Mouse (Mus musculus): ENCODE data around the gene Rex1bd.

The Rex1bd gene

DNA sequence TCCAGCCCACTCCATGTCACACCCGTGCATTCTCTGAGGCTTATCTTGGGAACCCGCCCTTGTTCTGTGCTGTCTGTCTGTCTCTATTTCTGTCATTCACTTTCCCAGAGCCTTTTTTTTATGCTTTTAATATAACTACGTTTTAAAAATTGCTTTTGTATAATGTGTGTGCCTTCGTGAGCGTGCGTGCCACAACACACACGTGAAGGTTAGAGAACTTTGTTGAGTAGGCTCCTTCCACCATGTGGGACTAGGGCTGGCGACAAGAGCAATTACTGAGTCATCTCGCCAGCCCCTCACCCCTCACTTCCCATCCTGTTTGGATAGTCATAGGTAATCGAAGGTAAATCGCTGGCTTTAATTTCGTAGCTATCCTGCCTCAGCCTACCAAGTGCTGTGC lies 4.0 kb downstream of the Rex1bd start:
- no peak for DNase-seq (ENCODE audit: low read depth, low spot score)

DNA sequence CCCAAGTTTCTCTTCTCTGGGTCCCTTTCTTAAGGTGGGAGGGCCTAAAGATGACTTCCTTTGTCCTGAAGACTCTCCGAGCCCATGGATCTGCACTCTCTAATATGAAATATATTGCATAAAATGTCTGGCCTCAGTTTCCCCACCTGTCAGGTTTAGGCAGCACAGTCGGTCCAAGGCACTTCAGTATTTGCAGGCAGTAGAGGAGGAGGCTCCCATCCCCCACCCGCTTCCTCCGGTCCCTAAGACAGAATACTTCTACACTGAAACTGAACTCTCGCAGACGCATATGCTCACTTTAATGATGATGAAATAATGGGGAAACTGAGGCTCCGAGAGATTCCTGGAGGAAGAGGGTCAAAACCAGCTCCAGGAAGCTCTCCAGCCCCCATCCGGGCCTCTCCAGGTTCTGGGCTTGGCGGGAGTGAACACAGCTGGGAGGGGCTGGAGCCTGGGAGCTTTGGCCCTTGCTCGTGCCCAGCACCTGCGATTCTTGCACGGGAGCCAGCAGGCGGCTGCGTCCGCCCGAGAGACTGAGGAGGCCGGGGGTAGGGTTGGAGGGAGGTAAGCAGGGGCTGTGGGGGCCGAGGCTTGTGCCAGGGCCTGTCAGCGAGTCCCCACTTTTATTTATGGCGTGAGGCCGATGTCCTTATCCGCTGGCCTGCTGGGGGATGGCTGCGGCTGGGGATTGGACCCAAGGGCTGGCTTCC lies 4.6 kb downstream of the Rex1bd start:
- no peak for DNase-seq (ENCODE audit: low read depth, low spot score)

DNA sequence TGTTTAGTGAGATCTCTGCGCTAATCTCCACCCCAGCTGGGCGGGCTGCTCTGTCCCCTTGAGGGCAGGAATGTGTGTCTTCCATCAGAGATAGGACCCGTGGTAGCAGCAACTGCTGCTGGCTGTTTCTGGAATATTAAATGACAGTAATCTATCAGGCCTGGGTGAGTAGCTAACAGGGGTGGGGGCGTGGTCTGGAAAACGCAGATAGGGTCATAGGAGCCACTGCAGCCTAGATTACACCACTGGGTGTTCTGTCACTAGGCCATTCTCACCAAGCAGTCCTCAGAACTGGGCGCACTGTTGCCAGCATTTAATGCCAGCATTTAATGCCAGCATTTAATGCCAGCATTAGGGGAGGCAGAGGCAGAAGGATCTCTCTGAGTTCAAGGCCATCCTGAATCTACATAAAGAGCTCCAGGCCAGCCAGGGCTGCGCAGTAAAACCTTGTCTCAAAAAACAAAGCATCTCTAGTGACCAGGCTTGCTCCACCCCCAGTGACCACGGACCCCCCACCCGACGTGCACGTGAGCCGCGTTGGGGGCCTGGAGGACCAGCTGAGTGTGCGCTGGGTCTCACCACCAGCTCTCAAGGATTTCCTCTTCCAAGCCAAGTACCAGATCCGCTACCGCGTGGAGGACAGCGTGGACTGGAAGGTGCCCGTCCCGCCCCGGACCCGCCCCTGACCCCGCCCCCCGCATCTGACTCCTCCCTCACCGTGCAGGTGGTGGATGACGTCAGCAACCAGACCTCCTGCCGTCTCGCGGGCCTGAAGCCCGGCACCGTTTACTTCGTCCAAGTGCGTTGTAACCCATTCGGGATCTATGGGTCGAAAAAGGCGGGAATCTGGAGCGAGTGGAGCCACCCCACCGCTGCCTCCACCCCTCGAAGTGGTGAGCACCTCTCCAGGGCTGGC lies 5.9 kb downstream of the Rex1bd start:
- no peak for DNase-seq (ENCODE audit: low read depth, low spot score)

DNA sequence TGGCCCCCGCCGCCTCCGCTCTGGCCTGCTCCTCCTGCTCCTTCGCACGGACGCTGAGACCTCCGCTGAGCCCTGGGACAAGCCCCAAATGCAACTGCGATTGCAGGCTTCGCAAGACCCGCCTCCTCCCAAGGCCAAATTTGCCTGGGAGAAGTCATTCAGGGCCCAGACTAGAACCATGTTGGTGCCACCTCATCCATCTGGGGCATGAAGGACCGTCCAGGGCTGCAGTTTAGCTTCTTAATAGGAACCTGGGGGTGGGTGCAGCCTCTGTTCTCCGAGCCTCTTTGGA lies 10.8 kb downstream of the Rex1bd start:
- DNase-seq (ENCODE audit: low read depth, low spot score), result no peak

DNA sequence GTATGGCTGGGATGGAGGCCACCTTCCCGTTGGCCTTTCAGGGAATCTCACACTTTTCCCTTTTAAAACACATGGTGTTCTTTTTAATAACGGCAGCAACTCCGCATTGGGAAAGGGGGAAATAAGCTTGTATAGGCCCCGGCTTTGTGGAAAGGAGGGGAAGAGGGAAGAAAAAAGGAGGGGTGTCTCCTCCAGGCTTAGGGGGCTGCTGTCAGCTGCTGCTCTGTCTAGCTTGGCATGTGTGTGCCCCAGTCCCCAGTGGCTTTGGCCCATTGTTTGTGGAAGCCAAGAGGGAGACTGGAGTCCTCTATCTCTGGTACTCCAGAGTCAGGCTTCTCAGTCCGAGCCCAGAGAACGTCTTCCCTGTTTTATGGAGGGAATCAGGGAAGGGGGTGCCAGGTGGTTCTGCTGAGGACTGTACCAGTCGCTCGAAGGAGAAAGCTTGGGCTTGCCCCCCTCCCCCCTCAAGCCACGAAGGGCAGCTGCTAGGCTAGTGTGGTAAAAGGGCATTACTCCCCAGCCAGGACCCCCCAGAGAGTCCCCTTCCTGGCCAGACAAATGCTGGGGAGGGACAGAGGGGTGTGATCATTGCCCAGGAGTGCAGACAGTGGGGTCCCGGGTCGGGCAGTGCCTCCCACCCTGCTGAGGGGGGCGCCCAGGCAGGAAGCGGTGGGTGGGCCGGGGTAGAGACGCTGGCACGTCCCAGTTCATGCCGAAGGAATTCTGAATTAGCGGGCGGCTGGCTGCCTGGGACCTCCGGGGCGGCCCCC lies 11.4 kb downstream of the Rex1bd start:
- DNase-seq (ENCODE audit: low read depth, low spot score), result no peak

DNA sequence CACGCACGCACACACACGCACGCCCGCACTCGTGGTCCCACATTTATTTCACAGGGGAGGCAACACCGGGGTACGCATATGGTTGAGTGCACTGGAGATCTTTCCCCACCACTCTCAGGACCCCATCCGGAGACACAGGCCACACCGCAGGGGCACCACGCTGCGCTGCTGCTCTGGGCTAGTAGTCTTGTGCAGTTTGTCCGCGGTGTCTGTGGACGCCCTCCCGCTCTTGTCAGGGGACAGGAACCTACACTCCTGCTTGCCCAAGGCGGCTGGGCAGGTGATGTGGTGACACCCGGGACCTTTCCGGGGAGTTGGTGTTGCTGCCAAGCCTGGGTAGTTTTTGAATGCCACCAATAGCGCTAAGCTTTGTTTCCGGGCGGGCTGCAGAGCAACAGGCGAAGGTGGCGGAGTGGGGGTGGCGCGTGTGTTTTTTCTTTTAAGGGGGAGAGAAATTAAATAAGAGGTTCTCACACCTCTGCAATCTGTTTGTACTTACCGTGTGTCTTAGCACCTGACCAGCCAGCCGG lies 12.1 kb downstream of the Rex1bd start:
- no peak for DNase-seq (ENCODE audit: low read depth, low spot score)

DNA sequence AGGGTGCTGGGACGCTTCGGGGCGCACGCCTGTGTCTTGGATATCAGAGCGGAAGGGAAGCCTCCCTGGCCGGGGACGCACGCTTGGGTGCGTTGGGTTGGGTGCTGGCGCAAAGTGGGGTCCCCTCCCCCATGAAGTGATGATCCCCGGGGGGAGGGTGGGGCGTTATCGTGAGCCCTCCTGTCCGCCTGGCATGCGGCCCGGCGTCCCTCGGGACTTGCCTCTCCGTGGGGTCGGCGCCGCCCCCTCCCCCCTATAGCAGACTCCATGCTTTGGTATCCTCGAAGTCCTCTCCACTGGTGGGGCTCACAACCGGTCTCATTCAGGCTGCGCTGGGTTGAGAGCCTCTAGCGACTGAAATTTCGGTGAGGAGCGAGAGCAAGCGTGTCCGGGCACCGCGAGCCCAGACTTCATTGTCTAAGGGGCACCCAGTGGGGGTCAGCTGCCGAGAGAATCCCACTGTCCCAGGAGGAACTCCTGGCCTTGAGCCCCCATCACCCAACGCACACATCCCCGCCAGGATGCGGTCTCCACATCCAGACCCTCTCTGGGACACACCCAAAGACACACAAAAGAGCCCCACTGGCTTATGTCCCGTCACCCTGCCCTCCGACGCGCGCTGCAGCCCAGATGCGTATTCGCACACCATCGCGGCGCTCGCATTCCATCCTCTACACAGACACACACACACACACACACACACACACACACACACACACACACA lies 12.7 kb downstream of the Rex1bd start:
- DNase-seq (ENCODE audit: low read depth, low spot score), result no peak

DNA sequence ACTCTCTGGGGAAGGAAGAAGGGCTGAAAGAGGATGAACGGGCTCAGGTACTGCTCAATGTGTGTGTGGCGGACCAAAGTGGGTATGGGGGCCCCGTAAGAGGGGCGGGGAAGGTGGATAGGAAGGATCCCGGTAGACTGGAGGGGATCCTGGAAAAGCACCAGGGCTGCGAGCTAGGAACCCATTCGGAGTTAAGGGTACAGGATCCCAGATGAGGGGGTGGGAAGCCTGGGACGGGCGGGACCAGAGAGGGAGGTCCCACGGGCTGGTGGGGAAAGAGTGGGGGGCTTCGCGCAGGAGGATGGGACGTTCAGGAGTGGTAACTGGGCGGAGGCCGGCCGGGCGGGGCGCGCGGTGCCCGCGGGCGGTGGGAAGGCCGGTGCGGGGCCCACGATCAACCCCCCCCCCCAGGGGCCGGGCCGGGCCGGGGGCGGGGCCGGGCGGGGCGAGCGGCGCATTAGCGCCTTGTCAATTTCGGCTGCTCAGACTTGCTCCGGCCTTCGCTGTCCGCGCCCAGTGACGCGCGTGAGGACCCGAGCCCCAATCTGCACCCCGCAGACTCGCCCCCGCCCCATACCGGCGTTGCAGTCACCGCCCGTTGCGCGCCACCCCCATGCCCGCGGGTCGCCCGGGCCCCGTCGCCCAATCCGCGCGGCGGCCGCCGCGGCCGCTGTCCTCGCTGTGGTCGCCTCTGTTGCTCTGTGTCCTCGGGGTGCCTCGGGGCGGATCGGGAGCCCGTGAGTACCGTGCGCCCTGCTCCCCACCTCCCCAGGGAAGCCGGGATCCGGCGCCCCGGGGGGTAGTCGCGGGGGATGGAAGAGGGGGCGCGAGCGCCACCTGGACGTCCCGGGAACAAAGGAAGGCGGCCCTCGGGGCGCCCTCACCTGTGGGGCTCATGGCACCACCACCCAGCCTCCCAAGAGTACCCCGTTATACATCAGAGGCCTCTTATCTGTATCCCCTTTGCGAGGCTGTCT lies 13.6 kb downstream of the Rex1bd start, which contains the start of gene Crlf1:
TSS of gene Crlf1 (plus strand) at position 495 of the 977 bp plus-strand sequence.
- DNase-seq (ENCODE audit: low read depth, low spot score), result no peak

DNA sequence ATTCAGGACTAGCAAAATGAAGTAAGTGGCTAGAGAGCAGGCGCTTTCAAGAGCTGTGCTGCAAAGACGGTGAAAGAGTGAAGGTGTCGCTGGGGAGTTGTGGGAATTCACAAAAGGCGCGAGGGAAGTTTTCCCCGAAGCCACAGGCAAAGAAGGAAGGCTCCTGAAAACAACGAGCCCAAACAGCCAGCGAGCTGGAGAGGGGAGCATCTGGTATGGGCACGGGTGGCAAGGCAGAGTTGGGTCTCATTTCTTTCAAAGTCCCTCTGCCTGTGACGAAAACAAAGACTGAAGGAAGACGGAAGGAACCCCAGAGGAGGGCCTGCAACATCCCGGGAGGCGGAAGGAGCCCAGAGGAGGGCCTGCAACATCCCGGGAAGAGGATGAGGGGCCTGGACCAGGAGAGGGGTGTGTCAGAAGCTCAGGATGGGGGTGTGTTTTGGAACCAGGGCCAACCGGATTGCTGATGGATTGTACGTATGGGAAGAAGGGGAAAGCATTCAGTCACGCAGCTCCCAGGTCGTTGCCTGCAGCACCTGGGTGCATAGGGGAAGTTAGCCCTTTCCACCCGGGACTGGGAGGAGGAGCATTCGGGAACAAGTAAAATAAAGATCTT lies 15.6 kb downstream of the Rex1bd start:
- DNase-seq (ENCODE audit: low read depth, low spot score), result no peak

DNA sequence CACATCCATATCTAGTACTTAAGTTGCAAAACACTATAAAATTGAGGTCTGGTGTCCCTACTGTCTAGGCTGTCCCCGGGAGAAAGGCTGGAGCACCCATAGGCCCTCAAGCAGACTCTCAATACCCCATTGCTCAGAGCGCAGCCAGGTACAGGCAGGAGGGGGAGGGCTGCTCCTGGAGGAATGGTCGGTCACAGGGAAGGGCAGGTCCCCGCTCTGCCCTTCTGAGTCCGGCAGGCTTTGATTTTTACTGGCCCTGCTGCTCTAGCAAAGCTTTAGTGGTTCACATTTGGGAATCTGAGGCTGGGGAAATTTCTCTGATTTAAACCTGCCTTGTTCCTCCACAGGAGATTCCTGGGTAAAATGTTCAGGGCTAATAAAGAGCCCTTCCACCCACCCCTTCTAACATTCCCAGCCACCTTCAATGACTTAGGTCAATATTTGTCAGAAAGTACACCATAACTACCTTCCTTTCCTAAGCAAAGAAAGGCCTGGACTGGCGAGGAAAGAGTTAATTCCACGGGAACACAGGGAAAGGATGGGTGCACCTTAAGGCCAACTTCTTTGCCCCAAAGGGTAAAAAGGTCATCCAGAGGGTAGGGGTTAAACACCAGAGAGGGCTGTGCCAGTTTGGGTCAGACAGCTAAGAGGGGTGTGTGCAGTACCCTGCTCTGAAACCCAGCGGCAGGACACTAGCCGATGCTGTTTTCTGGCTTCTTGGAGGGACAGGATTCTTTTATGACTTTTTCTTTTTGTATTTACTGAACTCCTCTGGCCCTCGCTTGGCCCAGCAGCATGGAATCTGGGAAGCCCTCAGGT lies 16.3 kb downstream of the Rex1bd start:
- DNase-seq (ENCODE audit: low read depth, low spot score), result no peak

DNA sequence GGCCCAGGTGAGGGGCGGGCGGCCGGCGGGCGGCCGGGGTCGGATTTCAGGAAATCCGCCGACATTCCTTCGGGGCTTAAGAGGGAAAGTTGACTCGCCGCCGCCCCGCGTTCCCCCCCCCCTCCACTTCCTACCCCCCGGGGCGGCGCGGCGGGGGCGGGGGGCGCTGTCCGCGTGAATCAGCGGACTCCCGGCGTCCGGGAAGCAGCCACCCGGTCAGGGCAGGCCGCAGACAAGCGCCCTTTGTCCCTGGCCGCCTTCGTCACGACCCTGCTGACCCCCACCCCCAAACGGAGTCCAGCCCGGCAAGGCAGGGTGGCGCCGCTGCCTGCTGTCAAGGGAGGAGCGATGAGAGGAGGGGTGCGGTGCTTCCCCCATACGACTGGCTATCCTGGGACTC lies 17.0 kb downstream of the Rex1bd start:
- no peak for DNase-seq (ENCODE audit: low read depth, low spot score)

DNA sequence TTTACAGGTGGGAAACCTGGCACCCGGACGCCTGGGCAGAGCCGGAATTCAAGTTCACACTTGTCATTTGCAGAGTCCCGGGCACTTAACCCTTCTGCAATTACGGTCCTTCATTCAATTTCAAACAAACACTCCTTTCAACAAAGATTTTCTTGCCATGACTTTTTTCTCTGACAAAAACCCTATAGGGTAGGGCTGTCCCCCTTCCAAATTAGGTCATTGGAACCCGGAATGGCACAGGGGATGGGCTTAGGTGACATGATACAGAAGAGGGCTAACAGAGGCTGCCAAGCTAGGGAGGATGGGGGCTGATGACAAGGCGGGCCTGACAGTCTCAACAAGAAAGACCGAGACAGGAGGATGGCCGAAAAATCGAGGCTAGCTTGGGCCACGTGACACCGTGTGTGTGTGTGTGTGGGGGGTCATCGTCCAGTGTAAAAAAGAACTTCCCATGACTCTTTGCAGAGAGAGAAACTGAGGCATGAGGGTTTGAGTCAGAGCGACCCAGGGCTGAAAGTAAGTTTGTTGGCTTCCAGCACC lies 17.6 kb downstream of the Rex1bd start:
- no peak for DNase-seq (ENCODE audit: low read depth, low spot score)

DNA sequence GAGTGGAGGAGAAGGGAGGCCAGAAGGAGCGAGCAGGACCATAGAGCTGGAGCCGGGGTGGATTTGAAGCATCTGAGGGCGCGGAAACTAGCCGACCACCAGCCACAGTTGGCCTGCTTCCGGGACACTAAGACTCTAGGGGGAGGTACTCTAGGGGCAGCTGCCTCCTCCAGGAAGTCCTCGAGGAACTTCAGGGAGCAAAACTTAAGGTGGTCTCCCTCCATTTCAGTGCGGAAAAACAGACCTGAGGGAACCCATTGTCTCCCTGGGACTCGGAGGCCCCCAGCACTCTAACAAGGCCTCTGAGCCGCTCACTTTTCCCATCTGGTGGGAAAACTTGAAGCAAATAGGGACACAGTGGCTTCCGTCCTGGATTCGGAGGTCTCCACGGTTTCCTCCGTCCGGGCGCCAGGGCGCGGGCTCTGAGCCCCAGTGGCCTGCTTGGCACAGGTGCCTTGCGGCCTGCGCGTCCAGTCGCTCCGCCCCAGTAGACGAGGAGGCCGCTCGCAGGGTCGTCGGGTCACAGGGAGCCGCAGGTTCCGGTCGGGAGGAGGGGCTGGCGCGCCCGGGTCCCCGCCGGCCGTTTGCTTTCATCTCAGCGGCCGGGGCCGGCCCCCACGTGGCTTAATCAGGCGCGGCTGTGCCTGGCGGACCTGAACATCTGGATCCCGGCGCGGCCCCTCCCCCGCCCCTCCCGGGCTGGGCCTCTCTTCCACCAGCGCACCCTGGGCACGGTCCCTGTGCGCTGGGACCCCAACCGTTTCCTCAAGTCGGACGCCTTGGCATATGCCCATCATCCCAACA lies 18.4 kb downstream of the Rex1bd start:
- DNase-seq (ENCODE audit: low read depth, low spot score), result no peak

DNA sequence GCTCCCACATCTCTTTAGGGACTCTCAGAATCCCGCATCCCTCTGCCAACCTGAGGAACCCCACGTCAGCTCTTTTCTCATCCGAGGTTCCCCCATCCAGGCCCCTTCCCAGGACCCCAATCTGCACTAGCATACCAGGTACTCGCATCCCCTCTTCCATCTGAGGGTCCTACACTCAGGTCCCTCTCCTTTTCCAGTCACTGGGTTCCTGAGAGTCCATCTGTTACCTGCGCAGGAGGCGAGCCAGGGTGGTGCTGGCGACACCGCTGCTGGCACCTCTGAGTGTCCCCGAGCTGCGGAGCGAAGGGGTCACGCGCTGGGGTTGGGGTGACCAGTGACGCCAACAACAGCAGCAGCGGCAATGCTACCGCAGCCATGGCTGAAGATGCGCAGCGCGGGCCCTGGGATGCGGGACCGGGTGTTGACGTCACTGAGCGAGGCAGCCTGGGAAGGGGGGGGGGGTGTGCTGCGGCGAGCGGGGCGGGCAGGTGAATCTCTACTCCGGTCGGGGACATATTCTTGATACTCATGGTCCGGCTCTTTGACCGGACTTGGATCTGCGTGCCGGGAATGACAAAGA lies 19.5 kb downstream of the Rex1bd start, which contains the start of gene Tmem59l:
TSS of gene Tmem59l (minus strand) at position 418 of the 580 bp plus-strand sequence.
- DNase-seq (ENCODE audit: low read depth, low spot score), result no peak

DNA sequence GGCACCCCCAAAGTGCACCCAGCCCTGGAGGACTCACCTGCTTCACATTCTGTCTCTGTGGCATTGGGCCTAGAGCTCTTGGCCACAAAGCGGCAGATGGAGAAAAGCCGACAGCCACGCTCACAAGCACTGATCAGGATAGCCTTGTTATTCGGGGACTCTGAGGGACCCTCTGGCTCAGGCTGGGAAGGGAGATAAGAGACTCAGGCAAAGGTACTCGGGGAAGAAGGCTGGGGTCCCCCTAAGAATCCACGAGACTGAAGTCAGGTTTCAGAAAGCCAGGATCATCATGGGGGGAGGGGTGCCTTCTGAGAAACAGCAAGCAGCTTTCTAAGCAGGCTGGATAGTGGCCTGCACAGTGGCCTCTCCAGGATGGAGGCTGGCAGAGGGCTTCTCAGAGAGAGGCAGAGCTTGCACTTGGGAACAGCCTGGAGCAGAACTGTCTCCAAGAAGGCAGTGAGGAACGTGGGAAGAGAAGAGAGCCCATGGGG lies 20.3 kb downstream of the Rex1bd start:
- DNase-seq (ENCODE audit: low read depth, low spot score), result no peak

DNA sequence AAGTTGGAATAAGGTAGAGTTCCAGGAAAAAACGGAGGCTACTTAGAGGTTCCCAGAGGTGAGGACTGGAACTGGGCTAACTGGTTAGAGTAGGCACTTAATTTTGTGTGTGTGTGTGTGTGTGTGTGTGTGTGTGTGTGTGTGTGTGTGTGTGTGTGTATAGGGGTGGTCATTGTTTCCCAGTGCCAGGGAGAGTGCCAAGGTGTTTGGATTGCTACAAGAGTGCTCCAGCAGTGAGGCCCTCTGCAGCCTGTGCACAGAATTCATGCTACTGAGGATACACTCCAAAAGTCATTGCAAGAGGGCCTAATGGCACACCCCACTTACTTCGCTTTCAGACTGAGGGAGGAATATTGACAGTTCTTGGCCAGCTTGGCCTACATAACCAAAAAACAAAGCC lies 23.6 kb downstream of the Rex1bd start:
- DNase-seq (ENCODE audit: low read depth, low spot score), result no peak

DNA sequence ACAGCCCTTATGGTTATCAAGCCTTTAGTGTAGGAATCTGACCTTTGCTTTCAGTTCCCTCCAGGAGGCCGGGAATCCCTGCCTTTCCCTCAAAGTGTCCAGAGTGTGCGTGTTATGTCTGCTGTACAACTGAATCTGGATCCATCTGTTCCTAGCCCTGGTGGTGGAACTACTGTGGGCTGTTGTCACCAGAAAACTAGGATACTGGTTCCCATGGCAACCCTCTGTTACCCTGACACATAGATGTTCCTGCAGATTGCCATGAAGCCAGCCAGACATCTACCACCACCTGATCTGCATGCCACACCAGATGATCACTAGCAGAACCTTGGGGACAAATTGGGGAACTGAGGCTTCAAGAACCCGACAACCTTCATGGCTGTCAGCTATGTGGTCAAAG lies 24.6 kb downstream of the Rex1bd start:
- no peak for DNase-seq (ENCODE audit: low read depth, low spot score)

Data from retina, adult 2 months (tissue).